Mouse (Mus musculus): ENCODE data around the gene Prkcg.

The Prkcg gene

DNA sequence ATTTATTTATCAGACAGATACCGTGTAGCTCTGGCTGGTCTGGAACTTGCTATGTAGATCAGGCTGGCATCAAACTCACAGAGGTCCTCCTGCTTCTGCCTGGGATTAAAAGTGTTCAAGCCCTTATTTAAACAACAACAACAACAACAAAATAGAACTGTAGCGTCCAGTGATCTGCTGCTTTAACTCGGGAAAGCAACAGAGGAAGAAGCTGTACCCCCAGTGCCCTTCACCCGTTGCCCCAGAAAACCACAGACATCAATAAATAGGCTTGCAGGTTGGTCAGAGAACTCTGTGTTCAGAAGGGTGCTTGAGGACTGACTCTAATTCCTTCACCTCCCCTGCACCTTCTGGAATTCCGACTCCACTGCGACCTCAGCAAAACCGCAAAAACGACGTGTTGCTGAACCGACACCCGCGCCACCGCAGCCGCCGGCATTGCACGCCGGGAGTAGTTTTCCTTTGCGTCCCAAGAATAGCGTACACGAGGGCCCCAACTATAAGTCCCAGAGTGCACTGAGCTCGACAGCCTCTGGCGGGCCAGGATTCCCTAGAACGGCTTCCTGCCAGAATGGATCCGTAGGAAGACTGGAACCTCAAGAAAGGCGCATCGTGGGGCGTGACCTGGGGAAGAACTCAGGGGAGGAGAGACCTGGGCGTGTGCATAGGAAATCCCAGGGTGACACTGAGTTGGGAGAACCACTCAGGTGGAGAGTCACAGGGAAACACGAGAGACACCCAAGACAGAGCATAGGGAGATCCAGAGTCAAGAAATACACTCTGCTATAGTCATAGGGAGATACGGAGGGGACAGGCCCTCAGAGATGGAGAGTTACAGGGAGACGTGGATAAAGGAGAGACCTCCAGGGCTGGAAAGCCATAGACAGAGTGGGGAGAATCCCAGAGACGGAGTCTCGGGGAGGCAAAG lies 12.9 kb downstream of the Prkcg start:
- TF ChIP-seq GATA4 (IDR thresholded peaks at IDR 0.05; ENCODE audit: insufficient replicate concordance, low read length): no peak

DNA sequence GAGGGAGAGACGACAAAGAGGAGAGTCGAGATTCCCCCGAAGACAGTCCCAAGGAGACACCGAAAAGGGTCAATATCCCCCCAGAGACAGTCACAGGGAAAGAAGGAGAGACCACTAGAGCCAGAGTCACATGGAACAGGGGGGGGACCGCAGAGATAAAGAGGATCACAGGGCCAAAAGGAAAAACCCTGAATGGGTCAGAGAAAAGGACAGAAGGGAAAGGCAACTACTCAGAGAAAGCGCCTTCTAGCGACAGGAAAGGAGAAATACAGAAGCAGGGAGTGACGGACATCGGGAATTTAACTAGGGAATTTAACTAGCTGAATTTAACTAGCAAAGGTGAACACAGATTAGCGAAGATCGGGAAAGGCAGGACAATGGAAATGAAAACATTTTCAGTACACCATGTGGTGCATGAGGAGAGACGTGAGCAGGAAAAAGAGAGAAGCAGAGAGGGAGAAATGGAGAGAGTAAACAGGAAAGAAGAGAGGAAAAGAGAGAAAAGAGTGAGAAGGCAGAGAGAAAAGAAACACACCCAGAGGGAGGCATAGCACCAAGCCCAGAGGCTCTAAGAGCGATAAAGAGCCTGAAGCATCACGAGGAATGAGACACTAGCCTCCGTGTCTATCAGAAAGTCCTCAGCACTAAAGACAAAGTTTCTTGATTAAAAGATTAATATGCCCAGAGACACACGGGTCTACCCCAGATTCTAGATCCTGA lies 13.7 kb downstream of the Prkcg start:
- TF ChIP-seq GATA4 (IDR thresholded peaks at IDR 0.05; ENCODE audit: insufficient replicate concordance, low read length): no peak

DNA sequence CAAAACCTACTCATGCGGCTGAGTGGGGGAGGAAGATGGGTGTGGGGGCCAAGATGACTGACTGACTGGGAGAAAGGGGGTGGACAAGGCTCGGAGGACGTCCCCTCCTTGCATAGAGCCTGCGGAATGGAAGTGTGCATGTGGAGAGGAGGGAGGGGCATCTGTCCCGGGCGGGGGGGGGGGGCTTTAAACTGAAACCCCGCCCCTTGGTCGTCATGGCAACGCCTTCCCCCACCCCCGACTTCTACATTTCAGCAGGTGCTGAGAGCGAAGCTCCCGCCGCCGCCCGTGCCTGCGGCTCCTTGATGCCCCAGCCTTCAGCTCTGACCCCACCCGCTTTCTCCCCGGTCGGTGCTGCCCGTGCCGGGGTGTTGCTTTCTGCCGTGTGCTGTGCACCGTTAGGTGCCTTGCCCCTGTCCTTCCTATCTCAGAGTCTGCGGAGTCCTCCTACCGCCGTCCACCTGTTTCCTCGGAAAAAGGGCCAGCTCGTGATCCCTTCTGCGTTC lies 14.3 kb downstream of the Prkcg start:
- no peak for TF ChIP-seq GATA4 (IDR thresholded peaks at IDR 0.05; ENCODE audit: insufficient replicate concordance, low read length)

DNA sequence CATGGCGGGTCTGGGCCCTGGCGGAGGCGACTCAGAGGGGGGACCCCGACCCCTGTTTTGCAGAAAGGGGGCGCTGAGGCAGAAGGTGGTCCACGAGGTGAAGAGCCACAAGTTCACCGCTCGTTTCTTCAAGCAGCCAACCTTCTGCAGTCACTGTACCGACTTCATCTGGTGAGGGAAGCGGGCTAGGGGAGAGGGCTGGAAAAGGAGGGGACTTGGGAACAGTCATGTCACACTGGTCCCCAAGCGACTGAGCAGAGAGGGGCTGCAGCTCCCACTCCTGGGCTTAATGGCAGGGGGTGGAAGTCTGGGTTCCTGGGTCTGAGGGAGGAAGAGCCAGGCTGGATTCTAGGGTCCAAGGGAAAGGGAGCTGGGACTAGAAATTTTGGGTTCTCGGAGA lies 14.8 kb downstream of the Prkcg start:
- TF ChIP-seq GATA4 (IDR thresholded peaks at IDR 0.05; ENCODE audit: insufficient replicate concordance, low read length): no peak

DNA sequence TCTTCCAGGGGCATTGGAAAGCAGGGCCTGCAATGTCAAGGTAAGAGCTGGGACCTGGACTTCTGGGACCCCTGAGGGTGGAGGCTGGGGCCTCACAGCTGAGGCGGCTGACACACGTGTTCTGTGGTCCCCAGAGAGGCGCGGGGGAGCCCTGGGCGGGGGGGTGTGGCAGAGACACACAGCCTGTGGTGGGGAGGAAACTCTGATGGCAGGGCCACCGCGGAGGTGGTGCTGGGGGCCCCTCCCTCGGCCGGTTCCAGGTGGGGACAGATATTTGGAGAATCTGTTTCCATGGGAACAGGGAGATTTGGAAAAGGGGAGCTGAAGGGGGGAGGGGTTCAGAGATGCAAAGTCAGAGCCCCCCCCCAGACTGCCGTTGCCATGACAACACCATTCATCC lies 15.3 kb downstream of the Prkcg start:
- no peak for TF ChIP-seq GATA4 (IDR thresholded peaks at IDR 0.05; ENCODE audit: insufficient replicate concordance, low read length)

DNA sequence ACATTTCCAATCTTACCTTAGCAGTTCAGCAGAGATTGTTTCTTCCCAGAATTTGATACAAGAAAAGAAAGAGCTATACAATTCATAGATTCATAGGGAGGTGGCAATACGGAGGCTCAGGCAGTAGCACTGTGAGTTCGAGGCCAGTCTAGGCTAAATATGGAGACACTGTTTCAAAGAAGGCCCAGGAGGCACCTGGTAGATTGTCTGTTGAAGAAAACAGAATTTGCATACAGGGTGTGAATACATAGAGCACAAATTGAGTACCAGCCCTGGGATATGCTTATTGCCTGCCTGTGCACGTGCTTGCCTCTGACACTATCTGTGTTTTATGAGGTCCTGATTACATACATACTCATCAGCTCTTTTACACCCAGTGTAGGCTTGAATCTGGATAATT lies 17.4 kb downstream of the Prkcg start:
- TF ChIP-seq GATA4 (IDR thresholded peaks at IDR 0.05; ENCODE audit: insufficient replicate concordance, low read length): no peak

DNA sequence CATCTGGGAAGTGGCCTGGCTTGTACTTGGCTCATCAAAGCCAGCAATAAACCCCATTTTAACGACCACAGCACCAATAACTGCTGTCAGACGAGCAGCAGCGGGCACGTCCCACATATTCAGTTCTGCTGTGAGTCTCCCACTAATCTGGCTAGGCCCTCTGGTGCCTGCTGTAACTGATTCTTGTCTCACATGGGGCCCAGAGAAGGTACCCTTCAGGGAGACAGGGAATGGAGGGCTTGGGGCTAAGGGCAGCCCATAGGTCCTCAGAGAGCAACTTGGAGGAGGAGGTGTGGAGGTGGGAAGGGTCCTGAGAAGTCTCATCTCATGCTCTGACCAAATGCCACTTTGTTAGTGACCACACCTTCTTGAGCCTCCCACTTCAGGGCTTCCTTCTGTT lies 19.7 kb downstream of the Prkcg start:
- no peak for TF ChIP-seq GATA4 (IDR thresholded peaks at IDR 0.05; ENCODE audit: insufficient replicate concordance, low read length)

DNA sequence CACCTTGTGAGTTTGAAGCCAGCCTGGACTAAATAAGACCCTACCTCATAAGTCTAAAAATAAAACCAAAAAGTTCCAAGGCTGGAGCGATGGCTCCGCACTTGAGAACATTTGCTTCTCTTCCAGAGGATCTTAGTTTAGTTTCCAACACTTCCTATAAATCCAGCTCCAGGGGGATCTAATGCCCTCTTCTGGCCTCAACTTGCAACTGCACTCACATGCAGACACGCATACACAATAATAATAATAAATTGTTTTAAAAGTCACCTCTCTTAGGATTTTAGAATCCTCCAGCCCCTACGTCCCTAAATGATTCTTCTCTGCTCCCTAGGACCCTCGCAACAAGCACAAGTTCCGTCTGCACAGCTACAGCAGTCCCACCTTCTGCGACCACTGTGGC lies 21.3 kb downstream of the Prkcg start:
- TF ChIP-seq GATA4 (IDR thresholded peaks at IDR 0.05; ENCODE audit: insufficient replicate concordance, low read length): no peak

DNA sequence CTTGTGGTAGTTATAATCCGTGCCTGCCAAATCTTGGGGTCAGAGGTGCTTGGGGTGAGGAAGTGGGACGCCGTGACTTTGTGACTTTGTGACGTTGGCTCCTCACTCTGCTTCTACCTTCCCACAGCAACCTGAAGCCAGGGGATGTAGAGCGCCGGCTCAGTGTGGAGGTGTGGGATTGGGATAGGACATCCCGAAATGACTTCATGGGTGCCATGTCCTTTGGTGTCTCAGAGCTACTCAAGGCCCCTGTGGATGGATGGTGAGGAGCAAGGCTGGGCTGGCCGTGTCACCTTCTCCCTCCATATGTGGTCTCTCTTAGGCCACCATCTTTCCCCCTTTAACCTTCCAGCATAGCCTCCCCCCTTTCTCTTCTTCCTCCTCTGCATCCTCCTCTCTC lies 24.6 kb downstream of the Prkcg start:
- no peak for TF ChIP-seq GATA4 (IDR thresholded peaks at IDR 0.05; ENCODE audit: insufficient replicate concordance, low read length)

DNA sequence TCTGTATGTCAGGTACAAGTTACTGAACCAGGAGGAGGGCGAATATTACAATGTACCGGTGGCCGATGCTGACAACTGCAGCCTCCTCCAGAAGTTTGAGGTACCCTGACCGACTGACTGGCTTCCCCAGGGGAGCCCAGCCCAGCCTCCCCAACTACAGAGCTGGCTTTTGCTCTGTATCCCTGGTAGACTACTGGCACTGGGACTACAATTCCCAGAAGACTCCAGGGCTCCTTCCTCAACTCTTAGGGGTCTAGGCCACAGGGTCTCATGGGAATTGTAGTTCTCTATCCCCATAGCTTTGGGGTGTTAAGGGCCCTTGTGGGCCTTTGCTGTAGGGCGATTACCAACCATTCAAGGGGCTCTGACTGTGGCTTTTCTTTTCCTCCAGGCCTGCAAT lies 25.1 kb downstream of the Prkcg start:
- no peak for TF ChIP-seq GATA4 (IDR thresholded peaks at IDR 0.05; ENCODE audit: insufficient replicate concordance, low read length)

DNA sequence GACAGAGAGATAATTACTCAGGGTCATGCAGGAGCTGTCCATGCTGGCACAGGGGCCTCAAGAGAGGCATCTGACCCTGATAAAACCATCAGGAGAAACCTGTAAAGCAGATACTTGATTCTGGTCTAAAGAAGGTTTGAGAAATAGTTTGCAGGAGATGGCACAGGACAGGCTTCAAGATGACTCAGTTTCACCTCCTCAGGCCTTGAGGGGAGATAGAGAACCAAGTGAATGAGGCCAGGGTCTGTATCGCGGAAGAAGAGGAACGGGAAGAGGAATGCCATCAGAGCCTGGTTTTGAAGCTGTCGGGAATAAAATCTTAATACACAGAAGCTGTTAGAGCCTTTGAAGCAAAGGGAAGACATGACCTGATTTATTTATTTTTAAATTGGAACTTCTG lies 28.7 kb downstream of the Prkcg start:
- TF ChIP-seq GATA4 (IDR thresholded peaks at IDR 0.05; ENCODE audit: insufficient replicate concordance, low read length): no peak

DNA sequence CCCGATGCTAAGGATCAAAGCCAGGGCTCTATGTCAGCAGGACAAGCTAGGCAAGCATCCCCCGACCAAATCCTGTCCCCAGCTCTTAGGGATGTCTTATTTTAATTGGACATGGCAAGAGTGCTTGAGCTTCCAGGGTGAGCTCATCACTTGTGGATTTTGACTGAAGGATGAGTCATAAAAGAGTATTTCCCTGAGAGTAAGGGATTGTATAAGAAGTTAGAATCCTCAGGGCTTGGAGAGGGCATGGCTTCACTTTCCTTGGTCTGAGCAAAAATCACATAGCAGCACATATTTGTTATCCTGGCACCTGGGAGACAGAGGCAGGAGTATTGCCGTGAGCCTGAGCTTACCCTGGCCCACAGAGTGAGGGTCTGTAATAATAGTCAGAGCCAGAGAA lies 31.9 kb downstream of the Prkcg start:
- TF ChIP-seq GATA4 (IDR thresholded peaks at IDR 0.05; ENCODE audit: insufficient replicate concordance, low read length): no peak

DNA sequence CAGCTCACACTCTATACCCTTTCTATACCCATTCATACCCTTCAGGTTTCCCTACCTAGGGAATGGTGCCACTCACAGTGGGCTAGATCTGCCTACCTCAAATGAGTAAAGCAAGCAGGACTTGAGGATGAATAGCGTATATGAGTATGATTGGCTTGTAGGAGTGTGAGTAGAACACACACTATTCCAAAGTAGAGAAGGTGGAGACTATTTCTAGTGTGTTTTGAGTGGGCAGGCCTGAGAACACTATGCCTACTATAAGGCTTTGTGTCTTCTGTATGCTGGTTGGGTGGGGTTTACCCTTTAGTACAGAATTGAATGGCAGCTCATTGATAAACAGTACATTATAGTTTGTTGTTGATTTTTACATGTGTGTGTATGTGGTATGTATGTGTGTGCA lies 34.8 kb downstream of the Prkcg start:
- no peak for TF ChIP-seq GATA4 (IDR thresholded peaks at IDR 0.05; ENCODE audit: insufficient replicate concordance, low read length)

DNA sequence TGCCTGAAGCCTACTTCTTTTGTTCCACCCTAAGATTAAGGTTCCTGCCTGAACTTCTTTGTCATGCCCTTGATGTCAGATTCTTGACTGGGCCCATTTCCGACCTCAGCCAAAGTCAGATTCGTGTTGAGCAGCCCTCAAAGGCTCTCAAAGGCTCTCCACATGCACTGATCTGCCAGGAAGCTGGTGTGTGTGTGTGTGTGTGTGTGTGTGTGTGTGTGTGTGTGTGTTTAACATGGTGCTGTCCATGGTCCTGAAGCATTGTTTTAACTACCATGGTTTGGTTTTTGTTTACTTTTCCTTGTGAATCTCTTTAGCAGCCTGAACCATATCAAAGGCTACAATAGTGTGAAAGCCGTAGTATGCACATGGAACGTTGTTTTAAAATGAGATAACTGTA lies 39.0 kb downstream of the Prkcg start:
- no peak for TF ChIP-seq GATA4 (IDR thresholded peaks at IDR 0.05; ENCODE audit: insufficient replicate concordance, low read length)

DNA sequence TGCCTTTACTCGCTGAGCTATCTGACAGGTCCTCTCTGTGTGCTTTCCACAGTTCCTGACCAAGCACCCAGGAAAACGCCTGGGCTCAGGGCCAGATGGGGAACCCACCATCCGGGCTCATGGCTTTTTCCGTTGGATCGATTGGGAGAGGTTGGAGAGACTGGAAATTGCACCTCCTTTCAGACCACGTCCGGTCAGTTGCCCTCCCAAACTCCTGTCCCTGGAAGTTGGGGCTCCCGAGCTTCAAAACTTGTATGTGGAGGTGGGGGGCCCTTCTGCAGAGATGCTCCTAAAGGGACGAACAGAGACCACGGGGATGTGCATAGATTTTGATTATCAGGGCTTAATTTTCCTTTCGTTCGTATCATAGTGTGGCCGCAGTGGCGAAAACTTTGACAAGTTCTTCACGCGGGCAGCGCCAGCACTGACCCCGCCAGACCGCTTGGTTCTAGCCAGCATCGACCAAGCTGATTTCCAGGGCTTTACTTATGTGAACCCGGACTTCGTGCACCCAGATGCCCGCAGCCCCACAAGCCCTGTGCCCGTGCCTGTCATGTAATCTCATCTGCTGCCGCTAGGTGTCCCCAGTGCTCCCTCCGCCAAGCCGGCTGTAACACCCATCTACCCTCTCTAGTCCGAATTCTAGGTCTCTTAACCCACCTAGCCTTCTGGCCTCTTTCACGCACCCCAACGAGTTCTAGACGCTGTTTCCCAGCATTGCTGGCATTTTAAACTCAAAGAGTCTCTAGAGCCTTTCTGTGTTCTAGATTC lies 41.0 kb downstream of the Prkcg start:
- TF ChIP-seq GATA4 (IDR thresholded peaks at IDR 0.05; ENCODE audit: insufficient replicate concordance, low read length): no peak
